Mouse (Mus musculus) heart, adult 2 months (tissue): Measurements from ENCODE around the gene Rorc.

Experiments used
- CTCF ChIP-seq: fragments of 200-600 bp; IDR thresholded peaks from 2 replicates; pipeline ENCODE4 v1.8.1; 2022; ENCODE audit warnings: antibody characterized with exemption, mild to moderate bottlenecking, moderate library complexity
- EP300 ChIP-seq: fragments of 200-500 bp; IDR thresholded peaks from 2 replicates; pipeline ENCODE4 v1.6.1; 2011; ENCODE audit warnings: low read depth, low read length, control low read depth; ENCODE audit not compliant: insufficient read depth

GRCm38 (mm10) chr3:94342552-94342951 lies 30.0 kb upstream of the Rorc start:
- no peak for TF ChIP-seq EP300
- TF ChIP-seq CTCF: no peak
